8 mouse cellular contexts compared by ENCODE assay signal in the genomic region with DNA sequence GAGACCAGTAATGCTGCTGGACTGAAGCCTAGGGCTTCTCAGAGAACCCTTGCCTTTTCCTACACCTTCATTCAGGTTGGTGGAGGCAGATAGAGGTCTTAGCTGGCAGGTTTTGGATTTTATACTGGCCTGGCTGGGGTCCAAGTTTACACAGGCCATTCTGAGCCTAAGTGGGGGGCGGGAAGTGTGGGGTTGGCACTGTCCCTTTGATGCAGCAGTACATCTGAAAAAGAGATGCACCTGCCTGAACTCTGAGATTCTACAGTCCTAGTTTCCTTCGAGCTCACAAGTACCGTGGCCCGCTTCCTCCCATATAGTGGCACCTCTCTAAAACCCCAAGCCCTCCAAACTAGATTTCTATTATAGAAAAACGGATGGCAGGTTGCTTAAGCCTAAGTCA. TPM values are rescaled to one million over a fixed set of nuclear protein-coding genes. Genes with fewer than 3 reads are reported as not detected.
A peak's percentile ranks its signal among the peaks of the same experiment; 100 is the strongest.
DNase-seq lines count a peak whose midpoint lies in the region; ATAC-seq and TF ChIP-seq lines count a peak whose summit lies in the region.

No protein-coding gene starts in this region.

- no peak overlapping the region for H3K27ac ChIP-seq in heart, embryonic 12.5 days (ENCODE audit: poor library complexity, severe bottlenecking)
- H3K27ac ChIP-seq in heart, postnatal 0 days (ENCODE audit: low read depth), result peak overlapping the region; percentile 32
- peak overlapping the region; percentile 35; the same call in 1 of the 2 replicates for H3K27ac ChIP-seq in midbrain, embryonic 12.5 days (replicated peaks)

- H3K36me3 ChIP-seq in heart, embryonic 12.5 days, result no peaks in the 10 kb centered on the region
- H3K36me3 ChIP-seq in E14TG2a.4 (ENCODE audit: insufficient read depth, low read length), result no peaks in the 10 kb centered on the region
- H3K36me3 ChIP-seq in heart, postnatal 0 days (replicated peaks; ENCODE audit: control insufficient read depth, insufficient read depth, low read length), result no peaks in the 10 kb centered on the region
- H3K36me3 ChIP-seq in midbrain, embryonic 12.5 days, result no peaks in the 10 kb centered on the region

- WGBS in heart, embryonic 12.5 days, result 48% methylated on average over 5 of the region's 5 CpGs
- 55% methylated on average over 5 of the region's 5 CpGs for WGBS in heart, postnatal 0 days
- 35% methylated on average over 5 of the region's 5 CpGs for WGBS in midbrain, embryonic 12.5 days

- no peak for TF ChIP-seq CTCF in E14TG2a.4 (conservative IDR thresholded peaks at IDR 0.05; ENCODE audit: low read length)
- TF ChIP-seq CTCF in heart, postnatal 0 days (IDR thresholded peaks at IDR 0.05; ENCODE audit: low read depth), result no peak

- H3K4me2 ChIP-seq in heart, embryonic 12.5 days, result peak overlapping the region; percentile 97
- peak overlapping the region; percentile 96 for H3K4me2 ChIP-seq in heart, postnatal 0 days (ENCODE audit: low read depth, low read length)
- peak overlapping the region; percentile 94 for H3K4me2 ChIP-seq in midbrain, embryonic 12.5 days (replicated peaks)

- H3K9me3 ChIP-seq in heart, embryonic 12.5 days (replicated peaks), result no peaks in the 10 kb centered on the region
- H3K9me3 ChIP-seq in E14TG2a.4 (ENCODE audit: low read length), result no peaks in the 10 kb centered on the region
- no peaks in the 10 kb centered on the region for H3K9me3 ChIP-seq in heart, postnatal 0 days (replicated peaks; ENCODE audit: control insufficient read depth, low read length)
- no peaks in the 10 kb centered on the region for H3K9me3 ChIP-seq in midbrain, embryonic 12.5 days

- intact Hi-C loops in heart, postnatal 36 days (cut with DNase I), result loop anchor here (5.0 kb wide), 1 partner anchor 133 kb away; a partner anchor contains a TSS

- H3K4me1 ChIP-seq in heart, embryonic 12.5 days (replicated peaks), result peaks cover 33% of the 10 kb centered on the region
- peaks cover 46% of the 10 kb centered on the region for H3K4me1 ChIP-seq in E14TG2a.4 (replicated peaks; ENCODE audit: low read depth, low read length)
- peaks cover 24% of the 10 kb centered on the region for H3K4me1 ChIP-seq in heart, postnatal 0 days (ENCODE audit: control insufficient read depth, insufficient read depth)
- H3K4me1 ChIP-seq in midbrain, embryonic 12.5 days, result peaks cover 54% of the 10 kb centered on the region

- ATAC-seq in heart, embryonic 12.5 days (ENCODE audit: insufficient number of reproducible peaks, low FRiP score), result no peak
- ATAC-seq in heart, postnatal 0 days (ENCODE audit: insufficient read depth, low read depth), result no peak
- no peak for ATAC-seq in midbrain, embryonic 12.5 days (ENCODE audit: low FRiP score, low read depth)

- no peak overlapping the region for H3K9ac ChIP-seq in heart, embryonic 12.5 days
- no peak overlapping the region for H3K9ac ChIP-seq in heart, postnatal 0 days (replicated peaks; ENCODE audit: low read depth, low read length)
- no peak overlapping the region for H3K9ac ChIP-seq in midbrain, embryonic 12.5 days (replicated peaks)

- no peak overlapping the region for H3K4me3 ChIP-seq in heart, embryonic 12.5 days
- peak overlapping the region; percentile 95 for H3K4me3 ChIP-seq in E14TG2a.4 (replicated peaks; ENCODE audit: low read length)
- peak overlapping the region; percentile 79 for H3K4me3 ChIP-seq in heart, postnatal 0 days (ENCODE audit: low read depth, low read length)
- peak overlapping the region; percentile 73; the same call in 1 of the 2 replicates for H3K4me3 ChIP-seq in midbrain, embryonic 12.5 days

- TF ChIP-seq EP300 in heart, postnatal 0 days (IDR thresholded peaks at IDR 0.05; ENCODE audit: low read depth), result no peak

- H3K27me3 ChIP-seq in heart, embryonic 12.5 days (replicated peaks), result peaks cover 14% of the 10 kb centered on the region
- H3K27me3 ChIP-seq in E14TG2a.4 (ENCODE audit: insufficient read depth, low read length), result peaks cover 53% of the 10 kb centered on the region
- H3K27me3 ChIP-seq in heart, postnatal 0 days (ENCODE audit: control insufficient read depth, insufficient read depth, low read length), result peaks cover 9% of the 10 kb centered on the region; the same call in 1 of the 2 replicates
- peaks cover 21% of the 10 kb centered on the region for H3K27me3 ChIP-seq in midbrain, embryonic 12.5 days

- no peak for DNase-seq in heart, postnatal 36 days
- DNase-seq in heart, postnatal 0 days (ENCODE audit: low spot score), result no peak
- no peak for DNase-seq in testis, postnatal 14 days (ENCODE audit: low spot score)
- no peak for DNase-seq in layer of hippocampus, adult 18-20 months (ENCODE audit: low spot score in 2 of 2)
- no peak for DNase-seq in cerebellum, adult 18-20 months

RNA-seq across cellular contexts. Expression of a gene that starts 1.4 kb away (rescaled TPM):
- 39.5 and 40.8 TPM in 2 replicates for polyA plus RNA-seq in heart, embryonic 12.5 days (2016; fragmentation: Nextera tagmentation; extraction: Ambion mirVana)
- 10 to 100 TPM; 21.5 to 26.3 TPM for total RNA-seq in heart, postnatal 36 days (2021)
- 13.5 and 18.9 TPM in 2 replicates for total RNA-seq in heart, postnatal 0 days (2014; rRNA removed; ENCODE audit: low replicate concordance)
- 23.7 and 25.7 TPM in 2 replicates for polyA plus RNA-seq in heart, postnatal 0 days (2015; fragmentation: Nextera tagmentation; extraction: Ambion mirVana)
- polyA plus RNA-seq in midbrain, embryonic 12.5 days (2016; fragmentation: Nextera tagmentation; extraction: Ambion mirVana), result 50.2 and 51.6 TPM in 2 replicates
- 10 to 100 TPM; 36.0 to 42.9 TPM for total RNA-seq in layer of hippocampus, adult 18-20 months (2021)

RNA-seq across cellular contexts. Expression of a gene that starts 35.4 kb away (rescaled TPM):
- polyA plus RNA-seq in heart, embryonic 12.5 days (2016; fragmentation: Nextera tagmentation; extraction: Ambion mirVana), result 3.0 and 3.1 TPM in 2 replicates
- total RNA-seq in heart, postnatal 36 days (2021), result 1 to 10 TPM; 3.6 to 4.0 TPM
- total RNA-seq in heart, postnatal 0 days (2014; rRNA removed; ENCODE audit: low replicate concordance), result 0.65 and 4.9 TPM in 2 replicates
- 1.3 and 1.6 TPM in 2 replicates for polyA plus RNA-seq in heart, postnatal 0 days (2015; fragmentation: Nextera tagmentation; extraction: Ambion mirVana)
- polyA plus RNA-seq in midbrain, embryonic 12.5 days (2016; fragmentation: Nextera tagmentation; extraction: Ambion mirVana), result 1.3 and 1.6 TPM in 2 replicates
- 1 to 10 TPM; 2.4 to 2.6 TPM for total RNA-seq in layer of hippocampus, adult 18-20 months (2021)

RNA-seq across cellular contexts. Expression of a gene that starts 50.0 kb away (rescaled TPM):
- 32.4 and 35.6 TPM in 2 replicates for polyA plus RNA-seq in heart, embryonic 12.5 days (2016; fragmentation: Nextera tagmentation; extraction: Ambion mirVana)
- 10 to 100 TPM; 19.9 to 20.1 TPM for total RNA-seq in heart, postnatal 36 days (2021)
- total RNA-seq in heart, postnatal 0 days (2014; rRNA removed; ENCODE audit: low replicate concordance), result 6.8 and 15.3 TPM in 2 replicates
- 13.3 and 15.1 TPM in 2 replicates for polyA plus RNA-seq in heart, postnatal 0 days (2015; fragmentation: Nextera tagmentation; extraction: Ambion mirVana)
- polyA plus RNA-seq in midbrain, embryonic 12.5 days (2016; fragmentation: Nextera tagmentation; extraction: Ambion mirVana), result 59.7 and 62.5 TPM in 2 replicates
- total RNA-seq in layer of hippocampus, adult 18-20 months (2021), result 10 to 100 TPM; 43.1 to 43.2 TPM

RNA-seq across cellular contexts. Expression of a gene that starts 57.5 kb away (rescaled TPM):
- 22.7 TPM in 2 replicates for polyA plus RNA-seq in heart, embryonic 12.5 days (2016; fragmentation: Nextera tagmentation; extraction: Ambion mirVana)
- total RNA-seq in heart, postnatal 36 days (2021), result 1 to 10 TPM; 4.4 to 5.7 TPM
- total RNA-seq in heart, postnatal 0 days (2014; rRNA removed; ENCODE audit: low replicate concordance), result 42.1 and 46.5 TPM in 2 replicates
- 23.8 and 27.8 TPM in 2 replicates for polyA plus RNA-seq in heart, postnatal 0 days (2015; fragmentation: Nextera tagmentation; extraction: Ambion mirVana)
- polyA plus RNA-seq in midbrain, embryonic 12.5 days (2016; fragmentation: Nextera tagmentation; extraction: Ambion mirVana), result 29.7 and 31.0 TPM in 2 replicates
- total RNA-seq in layer of hippocampus, adult 18-20 months (2021), result 1 to 10 TPM; 6.0 to 6.9 TPM
